Mouse (Mus musculus): ENCODE measurements at regions not wholly inside any gene's neighbourhood (a gene's known extent, or its start where the extent isn't known, plus 50 kb on each side); places are given as distances from the start of the nearest gene placed in this dataset.

- no peak for DNase-seq (ENCODE audit: low read depth, low spot score)
Observed at GRCm38 (mm10) chr12:45745697-45746096, 671.2 kb upstream of the Stxbp6 start.

GRCm38 (mm10) chr12:45744619-45745018 lies 670.1 kb upstream of the Stxbp6 start:
- DNase-seq (ENCODE audit: low read depth, low spot score), result no peak

GRCm38 (mm10) chr12:45733661-45734060 lies 659.2 kb upstream of the Stxbp6 start:
- DNase-seq (ENCODE audit: low read depth, low spot score), result no peak

- DNase-seq (ENCODE audit: low read depth, low spot score), result no peak
Observed at GRCm38 (mm10) chr12:45724565-45725370, 650.3 kb upstream of the Stxbp6 start.

- no peak for DNase-seq (ENCODE audit: low read depth, low spot score)
Observed at GRCm38 (mm10) chr12:45711351-45711750, 636.8 kb upstream of the Stxbp6 start.

- no peak for DNase-seq (ENCODE audit: low read depth, low spot score)
Observed at GRCm38 (mm10) chr12:45710766-45711165, 636.3 kb upstream of the Stxbp6 start.

GRCm38 (mm10) chr12:45689291-45689690 lies 614.8 kb upstream of the Stxbp6 start:
- DNase-seq (ENCODE audit: low read depth, low spot score), result no peak

GRCm38 (mm10) chr12:45686765-45687164 lies 612.3 kb upstream of the Stxbp6 start:
- DNase-seq (ENCODE audit: low read depth, low spot score), result no peak

GRCm38 (mm10) chr12:45672361-45672760 lies 597.9 kb upstream of the Stxbp6 start:
- DNase-seq (ENCODE audit: low read depth, low spot score), result no peak

GRCm38 (mm10) chr12:45671554-45671948 lies 597.0 kb upstream of the Stxbp6 start:
- DNase-seq (ENCODE audit: low read depth, low spot score), result no peak

- DNase-seq (ENCODE audit: low read depth, low spot score), result no peak
Observed at GRCm38 (mm10) chr12:45670874-45671553, 596.5 kb upstream of the Stxbp6 start.

- no peak for DNase-seq (ENCODE audit: low read depth, low spot score)
Observed at GRCm38 (mm10) chr12:45670246-45670873, 595.9 kb upstream of the Stxbp6 start.

- no peak for DNase-seq (ENCODE audit: low read depth, low spot score)
Observed at GRCm38 (mm10) chr12:45659612-45660011, 585.1 kb upstream of the Stxbp6 start.

- no peak for DNase-seq (ENCODE audit: low read depth, low spot score)
Observed at GRCm38 (mm10) chr12:45656574-45656973, 582.1 kb upstream of the Stxbp6 start.

GRCm38 (mm10) chr12:45648654-45649053 lies 574.1 kb upstream of the Stxbp6 start:
- DNase-seq (ENCODE audit: low read depth, low spot score), result no peak

GRCm38 (mm10) chr12:45644180-45644579 lies 569.7 kb upstream of the Stxbp6 start:
- no peak for DNase-seq (ENCODE audit: low read depth, low spot score)

- DNase-seq (ENCODE audit: low read depth, low spot score), result no peak
Observed at GRCm38 (mm10) chr12:45622830-45623229, 548.3 kb upstream of the Stxbp6 start.

GRCm38 (mm10) chr12:45620056-45620455 lies 545.5 kb upstream of the Stxbp6 start:
- DNase-seq (ENCODE audit: low read depth, low spot score), result no peak

GRCm38 (mm10) chr12:45614509-45615150 lies 540.1 kb upstream of the Stxbp6 start:
- DNase-seq (ENCODE audit: low read depth, low spot score), result no peak

- DNase-seq (ENCODE audit: low read depth, low spot score), result no peak
Observed at GRCm38 (mm10) chr12:45614074-45614473, 539.6 kb upstream of the Stxbp6 start.

GRCm38 (mm10) chr12:45599443-45599842 lies 524.9 kb upstream of the Stxbp6 start:
- DNase-seq (ENCODE audit: low read depth, low spot score), result no peak

All from brain, embryonic 18.5 days (tissue).